Mouse (Mus musculus) bone marrow macrophage, adult 2 months (primary cell): ENCODE measurements around the gene Gbp9. TPM values are rescaled to one million over a fixed set of nuclear protein-coding genes. Genes with fewer than 3 reads are reported as not detected.
"Not testable (repeated sequence)": the region's sequence is repeated elsewhere in the genome, so short reads cannot be mapped to it uniquely, and the experiment has no call there.

Experiments used
- H3K27ac ChIP-seq: 2 replicates; pipeline ENCODE4 v1.5.1; 2012; ENCODE audit warnings: low read depth, low read length; ENCODE audit not compliant: insufficient read depth
- H3K4me1 ChIP-seq: 2 replicates; pipeline ENCODE4 v1.6.1; 2012; ENCODE audit warnings: low read length; ENCODE audit not compliant: control insufficient read depth, insufficient read depth
- H3K4me3 ChIP-seq: 2 replicates; pipeline ENCODE4 v1.5.1; 2012; ENCODE audit warnings: mild to moderate bottlenecking, low read length, moderate library complexity; ENCODE audit not compliant: insufficient read depth
- CTCF ChIP-seq: IDR thresholded peaks from 2 replicates; pipeline ENCODE4 v1.5.1; 2012; ENCODE audit warnings: low read depth, mild to moderate bottlenecking, low read length, moderate library complexity
- POLR2A ChIP-seq: IDR thresholded peaks from 2 replicates; pipeline ENCODE4 v1.6.1; 2012; ENCODE audit warnings: mild to moderate bottlenecking, low read depth, low read length, borderline replicate concordance
- polyA plus RNA-seq: library from polyadenylated mRNA; stranded (reverse); fragments of >200 nt; gene quantifications from 2 replicates; pipeline ENCODE4 v1.2.4, GENCODE M21; 2012; ENCODE audit not compliant: missing spikeins, insufficient read depth, insufficient read length

Gene Gbp9
- 28.3 and 33.0 TPM in 2 replicates for polyA plus RNA-seq

GRCm38 (mm10) chr5:105139409-105140088 is at the start of gene Gbp9, which contains the start of the genes Gbp8 and Gbp4:
Gene Gbp9, minus strand, starts transcription at chr5:105139539.
Gene Gbp8, minus strand, starts transcription at chr5:105139540.
Gene Gbp4, minus strand, starts transcription at chr5:105139586.
- H3K27ac ChIP-seq, H3K4me3 ChIP-seq, H3K4me1 ChIP-seq: not testable (repeated sequence)

- H3K27ac ChIP-seq: no peak overlapping the region
- no peaks in the 10 kb centered on the region for H3K4me1 ChIP-seq
- no peak overlapping the region for H3K4me3 ChIP-seq
- TF ChIP-seq CTCF (no peak), POLR2A (no peak)
These were observed 42.1 kb upstream of the Gbp9 start for GRCm38 (mm10) chr5:105181446-105181845.

- no peaks in the 10 kb centered on the region for H3K4me1 ChIP-seq
- H3K4me3 ChIP-seq: no peak overlapping the region
- TF ChIP-seq CTCF (no peak), POLR2A (no peak)
- no peak overlapping the region for H3K27ac ChIP-seq
These were observed 17.2 kb upstream of the Gbp9 start for GRCm38 (mm10) chr5:105156582-105156981.

- no peak overlapping the region for H3K27ac ChIP-seq
- TF ChIP-seq CTCF: no peak
- TF ChIP-seq POLR2A: no peak
- H3K4me1 ChIP-seq: no peaks in the 10 kb centered on the region
- H3K4me3 ChIP-seq: no peak overlapping the region
These were observed 14.7 kb upstream of the Gbp9 start for GRCm38 (mm10) chr5:105154049-105154448.

GRCm38 (mm10) chr5:105148062-105148461 is 8.7 kb upstream of the Gbp9 start:
- H3K27ac ChIP-seq, H3K4me3 ChIP-seq, H3K4me1 ChIP-seq: not testable (repeated sequence)

GRCm38 (mm10) chr5:105146447-105146846 is 7.1 kb upstream of the Gbp9 start:
- Histone ChIP-seq H3K4me1 (peaks cover 5% of the 10 kb centered on the region), H3K27ac (no peak overlapping the region), H3K4me3 (no peak overlapping the region)
- TF ChIP-seq POLR2A (no peak), CTCF (no peak)

- H3K4me3 ChIP-seq, H3K27ac ChIP-seq, H3K4me1 ChIP-seq: not testable (repeated sequence)
These were observed 6.4 kb upstream of the Gbp9 start for GRCm38 (mm10) chr5:105145731-105146130.

GRCm38 (mm10) chr5:105140089-105140810 is 911 bp upstream of the Gbp9 start:
- H3K4me3 ChIP-seq, H3K27ac ChIP-seq: not testable (repeated sequence)
- peaks cover 11% of the 10 kb centered on the region; the same call in 1 of the 2 replicates for H3K4me1 ChIP-seq

GRCm38 (mm10) chr5:105138906-105139305 is 433 bp downstream of the Gbp9 start:
- H3K4me1 ChIP-seq: peaks cover 9% of the 10 kb centered on the region; the same call in 1 of the 2 replicates
- TF ChIP-seq POLR2A (no peak), CTCF (no peak)
- no peak overlapping the region for H3K27ac ChIP-seq
- no peak overlapping the region for H3K4me3 ChIP-seq

GRCm38 (mm10) chr5:105136706-105137304 is 2.5 kb downstream of the Gbp9 start:
- H3K27ac ChIP-seq, H3K4me3 ChIP-seq, H3K4me1 ChIP-seq: not testable (repeated sequence)

- not testable (repeated sequence) for H3K4me1 ChIP-seq, H3K27ac ChIP-seq, H3K4me3 ChIP-seq
These were observed 17.6 kb downstream of the Gbp9 start for GRCm38 (mm10) chr5:105121731-105122130.
